Mouse (Mus musculus): ENCODE data around the gene Lrrc36.

Gene Lrrc36

GRCm38 (mm10) chr8:105431743-105432515 lies 18.6 kb downstream of the Lrrc36 start:
- in situ Hi-C loops (cut with MboI, MseI), result no loop called here

GRCm38 (mm10) chr8:105433021-105433420 lies 19.6 kb downstream of the Lrrc36 start:
- in situ Hi-C loops (cut with MboI, MseI), result no loop called here

- in situ Hi-C loops (cut with MboI, MseI), result no loop called here
Measured at GRCm38 (mm10) chr8:105433511-105433910, 20.1 kb downstream of the Lrrc36 start.

GRCm38 (mm10) chr8:105434136-105434535 lies 20.8 kb downstream of the Lrrc36 start:
- in situ Hi-C loops (cut with MboI, MseI), result no loop called here

GRCm38 (mm10) chr8:105436218-105436617 lies 22.8 kb downstream of the Lrrc36 start:
- in situ Hi-C loops (cut with MboI, MseI), result no loop called here

GRCm38 (mm10) chr8:105437078-105437748 lies 23.8 kb downstream of the Lrrc36 start:
- in situ Hi-C loops (cut with MboI, MseI), result no loop called here

GRCm38 (mm10) chr8:105438865-105439264 lies 25.5 kb downstream of the Lrrc36 start:
- in situ Hi-C loops (cut with MboI, MseI), result no loop called here

- in situ Hi-C loops (cut with MboI, MseI), result no loop called here
Measured at GRCm38 (mm10) chr8:105441433-105441832, 28.1 kb downstream of the Lrrc36 start.

- in situ Hi-C loops (cut with MboI, MseI), result no loop called here
Measured at GRCm38 (mm10) chr8:105442661-105443060, 29.3 kb downstream of the Lrrc36 start.

GRCm38 (mm10) chr8:105445296-105446126 lies 32.1 kb downstream of the Lrrc36 start:
- in situ Hi-C loops (cut with MboI, MseI), result no loop called here

- in situ Hi-C loops (cut with MboI, MseI), result no loop called here
Measured at GRCm38 (mm10) chr8:105446127-105446552, 32.8 kb downstream of the Lrrc36 start.

GRCm38 (mm10) chr8:105448188-105448587 lies 34.8 kb downstream of the Lrrc36 start:
- in situ Hi-C loops (cut with MboI, MseI), result no loop called here

GRCm38 (mm10) chr8:105448596-105448995 lies 35.2 kb downstream of the Lrrc36 start:
- in situ Hi-C loops (cut with MboI, MseI), result no loop called here

- in situ Hi-C loops (cut with MboI, MseI), result no loop called here
Measured at GRCm38 (mm10) chr8:105450977-105451376, 37.6 kb downstream of the Lrrc36 start.

GRCm38 (mm10) chr8:105451903-105452603 lies 38.7 kb downstream of the Lrrc36 start:
- in situ Hi-C loops (cut with MboI, MseI), result no loop called here

- in situ Hi-C loops (cut with MboI, MseI), result no loop called here
Measured at GRCm38 (mm10) chr8:105453296-105453695, 39.9 kb downstream of the Lrrc36 start.

- in situ Hi-C loops (cut with MboI, MseI), result no loop called here
Measured at GRCm38 (mm10) chr8:105454088-105454487, 40.7 kb downstream of the Lrrc36 start.

- in situ Hi-C loops (cut with MboI, MseI), result no loop called here
Measured at GRCm38 (mm10) chr8:105455218-105455617, 41.8 kb downstream of the Lrrc36 start.

GRCm38 (mm10) chr8:105461085-105461803 lies 47.9 kb downstream of the Lrrc36 start:
- in situ Hi-C loops (cut with MboI, MseI), result loop anchor here (5.0 kb wide), 1 partner anchor 49 kb away; the partner anchor contains the start of genes Kctd19 and Lrrc36

GRCm38 (mm10) chr8:105464595-105464994 lies 51.2 kb downstream of the Lrrc36 start:
- in situ Hi-C loops (cut with MboI, MseI), result loop anchor here (5.0 kb wide), 1 partner anchor 52 kb away; the partner anchor contains the start of genes Kctd19 and Lrrc36

- in situ Hi-C loops (cut with MboI, MseI), result no loop called here
Measured at GRCm38 (mm10) chr8:105466246-105466645, 52.9 kb downstream of the Lrrc36 start.

Data from T-helper 2 cell (primary cell).